Mouse (Mus musculus) heart, postnatal 0 days (tissue): ENCODE results near the gene Zbtb43.

ENCODE experiments used
- CTCF ChIP-seq: IDR thresholded peaks from 2 replicates; pipeline ENCODE4 v1.5.1; 2016; ENCODE audit warnings: antibody characterized with exemption, control low read depth, low read depth
- EP300 ChIP-seq: IDR thresholded peaks from 2 replicates; pipeline ENCODE4 v1.6.1; 2016; ENCODE audit warnings: antibody characterized with exemption, low read depth

- TF ChIP-seq CTCF (peak; percentile 92), EP300 (no peak)
These were observed 18.5 kb upstream of the Zbtb43 start for GRCm38 (mm10) chr2:33486866-33487265.
